Mouse (Mus musculus) sigmoid colon, adult 10 weeks (tissue): ENCODE measurements around the gene Olfr823. TPM values are rescaled to one million over a fixed set of nuclear protein-coding genes. Genes with fewer than 3 reads are reported as not detected.

Experiments
- polyA plus RNA-seq: library from polyadenylated mRNA; stranded (reverse); fragments of 350-450 nt; fragmentation: Illumina TruSeq; extraction: RNeasy Lipid Tissue Mini Kit (QIAGEN cat#74804); gene quantifications from one replicate; pipeline ENCODE4 v1.2.3, GENCODE M21; 2014; ENCODE audit warnings: low read depth, low replicate concordance

Gene Olfr823
- polyA plus RNA-seq = not detected

GRCm38 (mm10) chr10:130115283-130115682 lies at the start of gene Olfr823:
Olfr823 (minus strand) TSS chr10:130115383.

GRCm38 (mm10) chr10:130129900-130130299 lies 14.7 kb upstream of the Olfr823 start, which contains the start of gene Olfr824:
Olfr824 (minus strand) TSS chr10:130130000.

GRCm38 (mm10) chr10:130070910-130071309 lies 44.3 kb downstream of the Olfr823 start, which contains the start of gene Olfr822:
Olfr822 (plus strand) TSS chr10:130071210.

Other genes with a start within 250 kb of the Olfr823 start
- gene Olfr814, start 235.5 kb downstream of the Olfr823 start, polyA plus RNA-seq = not detected
- not detected for gene Olfr815, start 209.5 kb downstream of the Olfr823 start, polyA plus RNA-seq
- not detected for gene Olfr816, start 199.8 kb downstream of the Olfr823 start, polyA plus RNA-seq
- not detected for gene Olfr818, start 166.3 kb downstream of the Olfr823 start, polyA plus RNA-seq
- gene Olfr819, start 148.1 kb downstream of the Olfr823 start, polyA plus RNA-seq = not detected
- gene Olfr247, start 139.2 kb downstream of the Olfr823 start, polyA plus RNA-seq = not detected
- not detected for gene Gm10310, start 130.3 kb downstream of the Olfr823 start, polyA plus RNA-seq
- gene Olfr820, start 102.8 kb downstream of the Olfr823 start, polyA plus RNA-seq = not detected
- gene Olfr821, start 85.0 kb downstream of the Olfr823 start, polyA plus RNA-seq = not detected
- not detected for gene Olfr822, start 44.2 kb downstream of the Olfr823 start, polyA plus RNA-seq
- gene Olfr824, start 14.6 kb upstream of the Olfr823 start, polyA plus RNA-seq = not detected
- not detected for gene Olfr825, start 51.4 kb upstream of the Olfr823 start, polyA plus RNA-seq
- not detected for gene Olfr826, start 68.8 kb upstream of the Olfr823 start, polyA plus RNA-seq
- not detected for gene Olfr827, start 99.0 kb upstream of the Olfr823 start, polyA plus RNA-seq
- gene Neurod4, start 164.9 kb upstream of the Olfr823 start, polyA plus RNA-seq = not detected
- gene Tespa1, start 207.5 kb upstream of the Olfr823 start, polyA plus RNA-seq = 3.0 TPM